Mouse (Mus musculus): ENCODE measurements at regions not wholly inside any gene's neighbourhood (a gene's known extent, or its start where the extent isn't known, plus 50 kb on each side); places are given as distances from the start of the nearest gene placed in this dataset.
A peak's percentile ranks its signal among the peaks of the same experiment; 100 is the strongest.

- Histone ChIP-seq H3K27ac (ENCODE audit: insufficient read depth, low read length) (no peak overlapping the region), H3K27me3 (ENCODE audit: control insufficient read depth, insufficient read depth, low read length) (no peaks in the 10 kb centered on the region), H3K4me1 (ENCODE audit: control insufficient read depth, insufficient read depth, low read length) (no peaks in the 10 kb centered on the region), H3K4me3 (replicated peaks; ENCODE audit: insufficient read depth, low read depth, low read length) (no peak overlapping the region)
- TF ChIP-seq CTCF (IDR thresholded peaks at IDR 0.05; ENCODE audit: borderline replicate concordance, insufficient read depth, low read depth, low read length), result no peak
- TF ChIP-seq POLR2A (IDR thresholded peaks at IDR 0.05; ENCODE audit: borderline replicate concordance, insufficient read depth, low read length), result no peak
- WGBS, result 22% methylated on average over 1 of the region's 1 CpGs
- no peak for DNase-seq
Measured at GRCm38 (mm10) chr9:90494888-90495287, 224.3 kb upstream of the Tbc1d2b start.

GRCm38 (mm10) chr9:90490561-90491152 is 220.1 kb upstream of the Tbc1d2b start:
- 75% methylated on average over 7 of the region's 7 CpGs for WGBS
- Histone ChIP-seq H3K4me3 (replicated peaks; ENCODE audit: insufficient read depth, low read depth, low read length) (no peak overlapping the region), H3K4me1 (ENCODE audit: control insufficient read depth, insufficient read depth, low read length) (no peaks in the 10 kb centered on the region), H3K27ac (ENCODE audit: insufficient read depth, low read length) (no peak overlapping the region), H3K27me3 (ENCODE audit: control insufficient read depth, insufficient read depth, low read length) (no peaks in the 10 kb centered on the region)
- DNase-seq, result no peak
- TF ChIP-seq CTCF (IDR thresholded peaks at IDR 0.05; ENCODE audit: borderline replicate concordance, insufficient read depth, low read depth, low read length) (no peak), POLR2A (IDR thresholded peaks at IDR 0.05; ENCODE audit: borderline replicate concordance, insufficient read depth, low read length) (no peak)

DNA sequence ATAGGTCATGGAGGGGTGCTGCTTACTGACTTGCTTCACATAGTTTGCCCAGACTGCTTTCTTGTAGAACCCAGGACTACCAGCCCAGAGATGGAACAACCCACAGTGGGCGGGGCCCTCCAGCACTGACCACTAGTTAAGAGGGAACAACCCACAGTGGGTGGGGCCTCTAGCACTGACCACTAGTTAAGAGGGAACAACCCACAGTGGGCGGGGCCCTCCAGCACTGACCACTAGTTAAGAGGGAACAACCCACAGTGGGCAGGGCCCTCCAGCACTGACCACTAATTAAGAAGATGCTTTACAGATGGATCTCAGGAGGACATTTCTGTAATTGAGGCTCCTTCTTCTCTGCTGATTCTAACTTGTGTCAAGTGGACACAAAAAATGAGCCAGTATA is 180.0 kb upstream of the Tbc1d2b start:
- no peak for DNase-seq
- no peak overlapping the region for H3K4me3 ChIP-seq (replicated peaks; ENCODE audit: insufficient read depth, low read depth, low read length)
- no peaks in the 10 kb centered on the region for H3K4me1 ChIP-seq (ENCODE audit: control insufficient read depth, insufficient read depth, low read length)
- no peak for TF ChIP-seq CTCF (IDR thresholded peaks at IDR 0.05; ENCODE audit: borderline replicate concordance, insufficient read depth, low read depth, low read length)
- TF ChIP-seq POLR2A (IDR thresholded peaks at IDR 0.05; ENCODE audit: borderline replicate concordance, insufficient read depth, low read length), result no peak
- 98% methylated on average over 2 of the region's 2 CpGs for WGBS
- H3K27ac ChIP-seq (ENCODE audit: insufficient read depth, low read length), result no peak overlapping the region
- no peaks in the 10 kb centered on the region for H3K27me3 ChIP-seq (ENCODE audit: control insufficient read depth, insufficient read depth, low read length)

DNA sequence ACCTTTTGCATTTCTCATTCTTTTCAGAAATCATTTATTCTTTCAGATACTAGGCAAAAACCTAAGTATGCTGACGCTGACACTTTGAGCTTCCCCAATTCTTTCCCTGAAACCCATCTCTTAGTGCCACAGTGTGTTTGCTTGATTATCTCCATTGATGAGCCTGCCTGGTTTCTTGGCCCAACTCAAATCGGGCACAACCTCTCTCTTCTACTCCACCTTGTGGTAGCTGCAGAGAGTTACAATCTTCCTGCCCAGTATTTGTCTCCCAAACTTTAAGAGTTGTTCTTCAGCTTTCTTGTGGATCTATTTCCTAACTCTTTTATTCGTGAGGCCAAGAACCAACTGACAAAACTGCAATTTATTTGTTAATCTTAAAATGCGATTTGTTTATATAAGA is 176.4 kb upstream of the Tbc1d2b start:
- TF ChIP-seq CTCF (IDR thresholded peaks at IDR 0.05; ENCODE audit: borderline replicate concordance, insufficient read depth, low read depth, low read length), result peak; percentile 64
- TF ChIP-seq POLR2A (IDR thresholded peaks at IDR 0.05; ENCODE audit: borderline replicate concordance, insufficient read depth, low read length), result no peak
- no peak overlapping the region for H3K27ac ChIP-seq (ENCODE audit: insufficient read depth, low read length)
- no peak overlapping the region for H3K4me3 ChIP-seq (replicated peaks; ENCODE audit: insufficient read depth, low read depth, low read length)
- no peaks in the 10 kb centered on the region for H3K27me3 ChIP-seq (ENCODE audit: control insufficient read depth, insufficient read depth, low read length)
- WGBS, result 18% methylated on average over 4 of the region's 4 CpGs
- DNase-seq, result peak; percentile 13 to 27
- H3K4me1 ChIP-seq (ENCODE audit: control insufficient read depth, insufficient read depth, low read length), result no peaks in the 10 kb centered on the region

- no peak for DNase-seq
- Histone ChIP-seq H3K27ac (ENCODE audit: insufficient read depth, low read length) (no peak overlapping the region), H3K4me3 (replicated peaks; ENCODE audit: insufficient read depth, low read depth, low read length) (no peak overlapping the region), H3K4me1 (ENCODE audit: control insufficient read depth, insufficient read depth, low read length) (no peaks in the 10 kb centered on the region), H3K27me3 (ENCODE audit: control insufficient read depth, insufficient read depth, low read length) (no peaks in the 10 kb centered on the region)
- TF ChIP-seq POLR2A (IDR thresholded peaks at IDR 0.05; ENCODE audit: borderline replicate concordance, insufficient read depth, low read length) (no peak), CTCF (IDR thresholded peaks at IDR 0.05; ENCODE audit: borderline replicate concordance, insufficient read depth, low read depth, low read length) (no peak)
- WGBS, result 44% methylated on average over 4 of the region's 4 CpGs
Measured at GRCm38 (mm10) chr9:90434902-90435301, 164.3 kb upstream of the Tbc1d2b start.

GRCm38 (mm10) chr9:90430898-90431297 is 160.3 kb upstream of the Tbc1d2b start:
- TF ChIP-seq CTCF (IDR thresholded peaks at IDR 0.05; ENCODE audit: borderline replicate concordance, insufficient read depth, low read depth, low read length), result no peak
- TF ChIP-seq POLR2A (IDR thresholded peaks at IDR 0.05; ENCODE audit: borderline replicate concordance, insufficient read depth, low read length), result no peak
- no peak overlapping the region for H3K4me3 ChIP-seq (replicated peaks; ENCODE audit: insufficient read depth, low read depth, low read length)
- no peaks in the 10 kb centered on the region for H3K27me3 ChIP-seq (ENCODE audit: control insufficient read depth, insufficient read depth, low read length)
- DNase-seq, result no peak
- no peak overlapping the region for H3K27ac ChIP-seq (ENCODE audit: insufficient read depth, low read length)
- no peaks in the 10 kb centered on the region for H3K4me1 ChIP-seq (ENCODE audit: control insufficient read depth, insufficient read depth, low read length)
- WGBS, result 80% methylated on average over 2 of the region's 2 CpGs

DNA sequence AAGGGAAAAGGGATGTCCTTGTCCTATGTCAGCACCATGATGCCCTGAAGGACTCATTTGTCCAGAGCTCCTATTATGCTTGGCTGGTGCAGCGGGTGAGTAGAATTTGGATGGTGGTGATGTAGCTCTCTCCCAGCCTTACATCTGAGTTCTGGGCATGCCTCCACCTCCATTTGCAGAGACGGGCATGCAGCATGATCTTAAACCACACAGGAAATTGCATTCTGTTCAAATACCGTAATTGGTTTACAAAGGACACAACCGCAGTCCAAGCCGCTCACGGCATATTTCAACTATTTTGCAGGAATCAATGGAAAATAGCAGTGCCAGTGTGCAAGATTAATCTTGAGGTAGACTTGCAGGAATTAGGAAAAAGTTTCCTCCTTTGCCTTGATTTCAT is 151.1 kb upstream of the Tbc1d2b start:
- Histone ChIP-seq H3K27me3 (ENCODE audit: control insufficient read depth, insufficient read depth, low read length) (no peaks in the 10 kb centered on the region), H3K27ac (ENCODE audit: insufficient read depth, low read length) (no peak overlapping the region), H3K4me1 (ENCODE audit: control insufficient read depth, insufficient read depth, low read length) (no peaks in the 10 kb centered on the region), H3K4me3 (replicated peaks; ENCODE audit: insufficient read depth, low read depth, low read length) (no peak overlapping the region)
- TF ChIP-seq CTCF (IDR thresholded peaks at IDR 0.05; ENCODE audit: borderline replicate concordance, insufficient read depth, low read depth, low read length) (no peak), POLR2A (IDR thresholded peaks at IDR 0.05; ENCODE audit: borderline replicate concordance, insufficient read depth, low read length) (no peak)
- DNase-seq, result no peak
- WGBS, result 92% methylated on average over 6 of the region's 6 CpGs

DNA sequence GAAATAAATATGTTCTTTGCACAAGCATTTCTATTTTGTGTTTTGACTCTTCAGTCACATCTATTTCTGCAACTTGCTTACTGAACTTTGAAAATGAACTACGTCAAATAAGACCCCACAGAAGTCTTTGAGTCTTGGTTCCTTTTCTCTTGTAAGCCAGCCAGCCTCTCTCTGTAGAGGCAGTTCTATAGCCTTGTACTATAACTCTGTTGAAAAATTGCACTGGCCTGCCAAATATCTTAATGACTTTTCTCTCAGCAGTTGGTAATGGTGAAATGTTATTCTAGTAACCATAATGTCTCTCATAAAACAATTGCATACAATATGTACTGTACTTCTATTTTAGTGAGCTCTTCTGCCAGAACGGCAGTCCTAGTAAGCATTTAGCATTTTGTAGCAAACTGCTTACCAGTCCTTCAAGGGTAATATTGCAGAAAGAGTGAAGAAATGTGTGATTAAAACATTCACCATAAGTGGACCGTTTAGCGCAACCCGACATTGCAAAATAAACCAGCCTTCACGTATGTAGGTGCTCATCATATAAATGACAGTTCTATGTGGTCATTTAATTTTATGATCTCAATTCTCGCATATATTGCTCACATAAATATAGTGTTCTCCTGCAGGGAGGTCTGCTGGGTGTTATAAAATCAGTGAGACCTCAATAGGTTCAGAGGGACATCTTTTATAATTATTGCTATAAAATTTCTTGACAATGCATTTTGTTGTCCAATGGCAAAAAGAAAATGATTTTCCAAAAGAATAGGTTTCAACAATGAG is 149.3 kb upstream of the Tbc1d2b start:
- Histone ChIP-seq H3K4me3 (replicated peaks; ENCODE audit: insufficient read depth, low read depth, low read length) (no peak overlapping the region), H3K27me3 (ENCODE audit: control insufficient read depth, insufficient read depth, low read length) (no peaks in the 10 kb centered on the region), H3K27ac (ENCODE audit: insufficient read depth, low read length) (no peak overlapping the region), H3K4me1 (ENCODE audit: control insufficient read depth, insufficient read depth, low read length) (no peaks in the 10 kb centered on the region)
- TF ChIP-seq POLR2A (IDR thresholded peaks at IDR 0.05; ENCODE audit: borderline replicate concordance, insufficient read depth, low read length) (no peak), CTCF (IDR thresholded peaks at IDR 0.05; ENCODE audit: borderline replicate concordance, insufficient read depth, low read depth, low read length) (no peak)
- WGBS, result 90% methylated on average over 7 of the region's 7 CpGs
- no peak for DNase-seq
